In genomic region chr1:59913195-59913868, GRCm38 (mm10) we compare ENCODE assay signal across 8 mouse cellular contexts. TPM values are rescaled to one million over a fixed set of nuclear protein-coding genes. Genes with fewer than 3 reads are reported as not detected.
A peak's percentile ranks its signal among the peaks of the same experiment; 100 is the strongest.
DNase-seq lines count a peak whose midpoint lies in the region; ATAC-seq lines count a peak whose summit lies in the region.

No protein-coding gene starts in this region.

- H3K27ac ChIP-seq in forebrain, embryonic 15.5 days (replicated peaks), result peak overlapping the region; percentile 95

- peak overlapping the region; percentile 74 for H3K4me2 ChIP-seq in forebrain, embryonic 15.5 days (replicated peaks)

- H3K4me3 ChIP-seq in forebrain, embryonic 15.5 days, result peak overlapping the region; percentile 79

- no peaks in the 10 kb centered on the region for H3K9me3 ChIP-seq in forebrain, embryonic 15.5 days

- H3K36me3 ChIP-seq in forebrain, embryonic 15.5 days, result no peaks in the 10 kb centered on the region

- ATAC-seq in forebrain, embryonic 15.5 days (replicated peaks), result peak; percentile 67

- peak; percentile 51 for DNase-seq in Muller cell, postnatal 12 days (ENCODE audit: inconsistent ontology term)
- peak; percentile 81 for DNase-seq in cerebellum, adult 11-12 months
- DNase-seq in heart, postnatal 25 days (ENCODE audit: low spot score), result peak; percentile 15
- peak; percentile 67 to 73 for DNase-seq in layer of hippocampus, postnatal 36 days
- peak; percentile 44 for DNase-seq in lung, postnatal 14 days
- peak; percentile 76 for DNase-seq in right cerebral cortex, adult 18-20 months
- peak; percentile 67 for DNase-seq in yolk sac, embryonic 10.5 days (ENCODE audit: low spot score)

- intact Hi-C loops in heart, postnatal 25 days (cut with DNase I), result no loop called here

- under 1% methylated on average over 76 of the region's 98 CpGs for WGBS in forebrain, embryonic 15.5 days

- peaks cover 28% of the 10 kb centered on the region for H3K4me1 ChIP-seq in forebrain, embryonic 15.5 days

- H3K9ac ChIP-seq in forebrain, embryonic 15.5 days (replicated peaks), result peak overlapping the region; percentile 92

- no peaks in the 10 kb centered on the region for H3K27me3 ChIP-seq in forebrain, embryonic 15.5 days

RNA-seq across cellular contexts. Expression of gene Fam117b, which starts 0.5 kb away (rescaled TPM):
- 28.9 and 30.1 TPM in 2 replicates for polyA plus RNA-seq in forebrain, embryonic 15.5 days (2015; fragmentation: Nextera tagmentation; extraction: Ambion mirVana)
- total RNA-seq in heart, postnatal 25 days (2021), result 10 to 100 TPM; 11.2 to 17.4 TPM
- total RNA-seq in layer of hippocampus, postnatal 36 days (2021), result 10 to 100 TPM; 57.4 to 58.5 TPM

Comparison
In these comparisons a context has a peak if more than half of its experiments do, and no peak if none do; other contexts are left out.
1. Peak in every context shown above with its lines: DNase-seq, ATAC-seq, H3K4me3 ChIP-seq and H3K27ac ChIP-seq.
2. DNase-seq: peak in every context shown above with its lines; median percentile 81 in cerebellum, adult 11-12 months; 76 in right cerebral cortex, adult 18-20 months; 70 in layer of hippocampus, postnatal 36 days; 67 in yolk sac, embryonic 10.5 days; 51 in Muller cell, postnatal 12 days; 44 in lung, postnatal 14 days; 15 in heart, postnatal 25 days.